Mouse (Mus musculus): ENCODE results near the gene Slc16a6.

DNA sequence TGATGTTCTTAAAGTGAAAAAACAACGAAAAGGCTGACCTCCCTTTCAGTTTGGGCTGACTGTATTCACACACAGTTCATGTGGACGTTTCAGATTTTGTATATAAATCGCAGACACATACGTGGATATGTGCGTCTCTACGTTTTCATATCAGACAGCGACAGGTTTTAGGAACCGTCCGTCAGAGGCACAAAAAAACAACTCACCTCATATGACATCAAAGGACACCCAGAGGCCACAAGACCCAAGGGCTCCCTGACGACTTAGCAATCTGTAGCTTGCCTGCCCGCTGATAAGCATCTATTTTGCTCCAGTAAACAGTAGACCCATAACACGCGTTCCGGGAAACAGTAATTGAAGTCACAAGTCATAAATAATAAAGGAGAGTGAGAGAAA, 52.8 kb downstream of the Slc16a6 start:
- TF ChIP-seq EP300 (IDR thresholded peaks at IDR 0.05; ENCODE audit: insufficient read depth, low read depth, low read length) (no peak), CTCF (IDR thresholded peaks at IDR 0.05) (no peak)
